Mouse (Mus musculus) embryonic facial prominence, embryonic 14.5 days (tissue): ENCODE results near the gene Cntn2. TPM values are rescaled to one million over a fixed set of nuclear protein-coding genes. Genes with fewer than 3 reads are reported as not detected.
A peak's percentile ranks its signal among the peaks of the same experiment; 100 is the strongest.

ENCODE experiments used
- ATAC-seq: fragments of 200-750 bp; cut with Nextera tagmentation; 2 replicates; pipeline ENCODE4 v1.8.0; 2017; ENCODE audit warnings: low read depth, moderate number of reproducible peaks, moderate TSS enrichment
- DNase-seq: peaks from one replicate; pipeline ENCODE4 v3.0.0-alpha.2; 2015; ENCODE audit warnings: low spot score
- H3K27ac ChIP-seq: fragments of 300-500 bp; sonication (generic); replicated peaks from 2 replicates; pipeline ENCODE4 v1.5.1; 2014; ENCODE audit warnings: low read depth, mild to moderate bottlenecking, low read length, moderate library complexity
- H3K27me3 ChIP-seq: fragments of 300-500 bp; sonication (generic); replicated peaks from 2 replicates; pipeline ENCODE4 v1.6.1; 2014; ENCODE audit warnings: low read length; ENCODE audit not compliant: control insufficient read depth, insufficient read depth
- H3K36me3 ChIP-seq: fragments of 300-500 bp; sonication (generic); 2 replicates; pipeline ENCODE4 v1.6.1; 2014; ENCODE audit warnings: low read length, mixed read lengths; ENCODE audit not compliant: control insufficient read depth, insufficient read depth
- H3K4me1 ChIP-seq: fragments of 300-500 bp; sonication (generic); 2 replicates; pipeline ENCODE4 v1.6.1; 2014; ENCODE audit warnings: antibody characterized with exemption, low read length; ENCODE audit not compliant: control insufficient read depth, insufficient read depth
- H3K4me2 ChIP-seq: fragments of 300-500 bp; sonication (generic); 2 replicates; pipeline ENCODE4 v1.6.1; 2014; ENCODE audit warnings: low read depth, mild to moderate bottlenecking, low read length, moderate library complexity, mixed read lengths
- H3K4me3 ChIP-seq: fragments of 300-500 bp; sonication (generic); 2 replicates; pipeline ENCODE4 v1.5.1; 2014; ENCODE audit warnings: low read depth, mild to moderate bottlenecking, low read length
- H3K9ac ChIP-seq: fragments of 300-500 bp; sonication (generic); 2 replicates; pipeline ENCODE4 v1.6.1; 2014; ENCODE audit warnings: low read depth, mild to moderate bottlenecking, low read length, moderate library complexity, mixed read lengths
- H3K9me3 ChIP-seq: fragments of 300-500 bp; sonication (generic); 2 replicates; pipeline ENCODE4 v1.6.1; 2016; ENCODE audit warnings: low read length; ENCODE audit not compliant: control insufficient read depth
- WGBS: fragments of 180-500 bp; shearing (Covaris S2); extraction: QIAGEN DNeasy Blood & Tissue Kit; methylation state at CpG from one replicate; pipeline ENCODE4 v1.1.7; 2014; 5-methylcytosine and 5-hydroxymethylcytosine counted together
- polyA plus RNA-seq: library from polyadenylated mRNA; unstranded; fragments of >200 nt; fragmentation: Nextera tagmentation; extraction: Ambion mirVana; gene quantifications from 2 replicates; pipeline ENCODE4 v1.2.1, GENCODE M21; 2014

Gene Cntn2
- polyA plus RNA-seq, 1 experiment from 2014 or later: 3.6 TPM

DNA sequence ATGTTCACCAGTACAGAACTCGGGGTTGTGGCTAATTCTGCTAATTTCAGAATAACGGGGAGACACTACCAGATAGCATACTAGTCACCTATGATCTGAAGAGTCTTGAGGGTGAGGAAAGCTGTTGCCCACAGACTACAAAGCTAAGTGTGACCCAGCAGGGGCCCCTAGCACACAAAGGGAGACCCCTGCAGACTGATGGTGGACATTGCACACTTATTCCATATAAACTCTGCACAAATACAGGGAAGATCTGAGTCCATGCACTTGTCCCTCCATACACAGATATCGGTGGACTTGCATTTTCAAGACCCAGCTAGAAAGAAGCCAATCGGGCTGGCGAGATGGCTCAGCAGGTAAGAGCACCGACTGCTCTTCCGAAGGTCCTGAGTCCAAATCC is 73.5 kb downstream of the Cntn2 start:
- Histone ChIP-seq H3K27ac (no peak overlapping the region), H3K4me1 (no peaks in the 10 kb centered on the region; the same call in 1 of the 2 replicates), H3K36me3 (peaks cover 26% of the 10 kb centered on the region), H3K4me3 (no peak overlapping the region), H3K9ac (no peak overlapping the region), H3K4me2 (no peak overlapping the region), H3K27me3 (no peaks in the 10 kb centered on the region), H3K9me3 (no peaks in the 10 kb centered on the region)
- 89% methylated on average over 7 of the region's 7 CpGs for WGBS
- DNase-seq (no peak), ATAC-seq (no peak)

DNA sequence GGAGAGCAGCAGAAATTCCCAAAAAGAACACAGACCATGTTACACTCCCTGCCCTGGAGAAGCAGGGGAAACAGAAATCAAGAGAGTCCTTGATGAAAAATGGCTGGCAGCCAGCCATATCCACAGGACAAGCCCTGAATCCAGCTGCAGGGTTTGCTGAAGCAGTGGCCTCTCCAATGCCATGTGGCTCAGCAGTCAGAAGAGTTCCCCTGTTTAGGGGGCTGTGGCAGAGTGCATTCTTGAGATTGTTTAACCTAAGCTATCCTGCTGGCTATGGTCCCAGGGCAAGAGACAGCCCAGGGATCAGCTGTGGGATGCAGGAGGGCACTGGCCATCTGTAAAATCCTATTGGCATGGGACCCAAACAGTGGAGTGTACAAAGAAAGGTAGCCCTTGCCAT is 74.1 kb downstream of the Cntn2 start:
- Histone ChIP-seq H3K4me2 (no peak overlapping the region), H3K9ac (no peak overlapping the region), H3K4me1 (no peaks in the 10 kb centered on the region; the same call in 1 of the 2 replicates), H3K4me3 (no peak overlapping the region), H3K27me3 (no peaks in the 10 kb centered on the region), H3K36me3 (peaks cover 31% of the 10 kb centered on the region), H3K9me3 (no peaks in the 10 kb centered on the region), H3K27ac (no peak overlapping the region)
- peak; percentile 45 for DNase-seq
- peak; percentile 37; the same call in 1 of the 2 replicates for ATAC-seq

DNA sequence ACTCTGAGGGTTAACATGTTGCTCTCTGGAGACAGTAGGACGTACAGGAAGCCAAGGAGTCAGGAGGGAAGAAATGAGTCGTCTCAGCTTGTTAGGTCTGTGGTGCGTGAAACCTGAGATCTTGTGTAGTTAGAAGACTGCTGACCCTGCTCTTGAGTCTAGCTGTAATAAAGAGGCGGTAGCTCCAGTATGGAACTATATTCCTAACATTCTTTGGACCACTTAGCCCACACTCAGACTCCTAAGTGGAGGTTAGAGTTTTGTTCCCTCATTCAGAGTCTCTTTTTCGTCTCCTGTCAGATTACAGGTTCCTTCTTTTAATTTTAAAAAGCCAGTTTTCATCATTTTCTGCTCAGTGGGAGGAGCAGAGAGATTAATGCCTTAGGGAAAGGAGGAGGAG is 78.4 kb downstream of the Cntn2 start:
- WGBS: 42% methylated on average over 5 of the region's 5 CpGs
- H3K9ac ChIP-seq: no peak overlapping the region
- H3K4me1 ChIP-seq: no peaks in the 10 kb centered on the region; the same call in 1 of the 2 replicates
- H3K27me3 ChIP-seq: no peaks in the 10 kb centered on the region
- H3K36me3 ChIP-seq: peaks cover 67% of the 10 kb centered on the region
- H3K9me3 ChIP-seq: no peaks in the 10 kb centered on the region
- no peak overlapping the region for H3K4me2 ChIP-seq
- no peak overlapping the region for H3K27ac ChIP-seq
- DNase-seq: no peak
- ATAC-seq: no peak
- no peak overlapping the region for H3K4me3 ChIP-seq

Other genes with a start within 250 kb of the Cntn2 start
- 0.52 and 0.70 TPM in 2 replicates for gene Klhdc8a, start 244.6 kb downstream of the Cntn2 start, polyA plus RNA-seq
- 5.2 and 6.1 TPM in 2 replicates for gene Nuak2, start 227.1 kb downstream of the Cntn2 start, polyA plus RNA-seq
- gene Tmcc2, start 152.0 kb downstream of the Cntn2 start, polyA plus RNA-seq: 10.2 and 11.6 TPM in 2 replicates
- gene Dstyk, start 125.7 kb downstream of the Cntn2 start, polyA plus RNA-seq: 15.6 and 16.1 TPM in 2 replicates
- gene Rbbp5, start 65.9 kb downstream of the Cntn2 start, polyA plus RNA-seq: 37.8 and 42.0 TPM in 2 replicates
- gene Tmem81, start 37.0 kb downstream of the Cntn2 start, polyA plus RNA-seq: 1.8 TPM in 2 replicates
- 2.4 and 2.8 TPM in 2 replicates for gene Nfasc, start 198.5 kb upstream of the Cntn2 start, polyA plus RNA-seq